Mouse (Mus musculus) left cerebral cortex, postnatal 10 days (tissue): Measurements from ENCODE around the gene Plac1. TPM values are rescaled to one million over a fixed set of nuclear protein-coding genes. Genes with fewer than 3 reads are reported as not detected.

ENCODE experiments used
- DNase-seq, 2 experiments: peaks; one replicate each; pipeline ENCODE4 v3.0.0; 2021 to 2022; ENCODE audit warnings: low spot score in 2 of 2, mixed read lengths in 1 of 2; ENCODE audit errors: extremely low spot score in 1 of 2
- intact Hi-C: fragments of 180-260 bp; cut with DNase I; formaldehyde crosslinking; loops from one replicate; pipeline ENCODE4 v1.15.1; 2025
- total RNA-seq, 2 experiments: library from RNA; stranded (reverse); gene quantifications; 2 replicates each; pipeline ENCODE4 v1.2.3; 2021

Plac1 gene
- total RNA-seq, 2 experiments from 2014 or later: not detected

DNA sequence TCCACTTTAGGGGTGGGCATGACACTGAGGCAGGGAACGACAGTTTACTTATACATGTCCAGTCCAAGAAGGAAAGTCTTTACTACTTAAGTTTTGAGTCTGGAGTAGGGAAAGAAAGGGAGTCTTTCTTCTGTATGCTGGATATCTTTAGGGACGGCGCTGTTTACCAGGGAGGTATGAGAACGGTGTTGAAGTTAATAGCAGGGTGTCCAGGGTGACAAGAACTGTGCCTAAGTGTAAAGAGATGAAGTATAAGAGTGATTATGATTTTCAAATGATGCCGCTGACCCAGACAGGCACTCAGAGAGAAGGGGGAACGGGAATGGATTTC is 182.2 kb downstream of the Plac1 start:
- DNase-seq: no peak
- intact Hi-C loops: loop anchor here (10.0 kb wide), 1 partner anchor 177 kb away; no protein-coding TSS in a partner anchor

GRCm38 (mm10) chrX:53057054-53057759 is 182.7 kb downstream of the Plac1 start:
- intact Hi-C loops: loop anchor here (10.0 kb wide), 1 partner anchor 178 kb away; no protein-coding TSS in a partner anchor
- peak; percentile 46 to 94 for DNase-seq

DNA sequence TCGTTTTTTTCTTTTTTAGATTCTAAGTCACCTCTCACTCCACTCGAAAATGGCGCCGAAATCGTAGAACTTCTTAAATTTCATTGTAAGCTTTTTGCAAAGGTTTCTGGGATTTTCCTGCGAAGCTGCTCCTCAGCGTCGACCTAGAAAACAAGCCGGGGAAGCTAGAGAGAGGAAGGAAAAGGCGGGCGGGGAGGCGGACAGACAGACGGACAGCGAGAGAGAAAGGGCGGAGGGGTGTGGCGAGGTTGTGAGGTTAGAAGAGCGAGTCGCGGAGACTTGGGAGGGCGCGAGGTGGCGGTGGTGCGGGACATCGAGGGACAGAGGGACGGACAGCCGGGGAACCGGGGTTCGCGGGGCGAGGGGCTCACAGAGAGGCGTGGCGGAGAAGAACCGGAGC is 183.3 kb downstream of the Plac1 start:
- intact Hi-C loops: loop anchor here (10.0 kb wide), 1 partner anchor 178 kb away; no protein-coding TSS in a partner anchor
- peak in 1 of 2 experiments; percentile 50 for DNase-seq

DNA sequence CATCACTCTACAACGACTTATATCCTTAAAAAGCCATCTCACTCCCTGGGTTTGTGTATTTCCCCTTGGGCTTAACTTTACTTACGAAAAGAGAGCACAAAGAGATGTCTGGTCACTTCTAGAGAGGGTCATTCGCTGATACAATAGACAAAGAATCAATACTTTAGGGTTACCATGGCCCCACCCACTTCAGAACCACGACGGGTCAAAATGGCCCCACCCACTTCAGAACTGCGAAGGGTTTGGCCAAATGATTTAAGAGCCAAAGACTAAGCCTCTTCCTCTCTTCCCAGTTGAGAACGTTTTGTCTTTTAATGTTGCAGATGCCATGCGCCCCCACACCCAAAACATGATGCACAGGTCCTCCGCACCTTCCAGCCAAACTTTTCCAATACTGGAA is 184.1 kb downstream of the Plac1 start:
- intact Hi-C loops: loop anchor here (10.0 kb wide), 1 partner anchor 179 kb away; no protein-coding TSS in a partner anchor

DNA sequence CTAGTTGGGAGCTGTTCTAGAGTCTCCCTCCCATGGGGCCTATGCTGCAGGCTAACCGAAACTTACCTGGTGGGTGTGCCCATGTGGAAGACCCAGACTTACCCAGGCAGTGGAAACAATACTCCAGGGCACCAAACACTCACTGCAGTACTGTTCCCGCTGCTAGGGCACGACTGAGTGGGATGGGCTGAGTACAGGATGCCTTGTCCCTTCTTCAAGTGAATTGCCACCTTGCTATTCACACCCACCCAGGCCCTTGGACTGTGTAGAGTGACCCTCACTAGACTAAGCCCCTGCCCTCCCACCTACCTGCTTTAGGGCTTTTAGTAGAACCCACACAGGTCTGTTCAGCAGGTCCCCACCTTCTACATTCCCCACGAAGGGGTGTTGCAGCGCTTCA is 186.0 kb downstream of the Plac1 start:
- intact Hi-C loops: loop anchor here (10.0 kb wide), 1 partner anchor 181 kb away; no protein-coding TSS in a partner anchor
- no peak for DNase-seq

More for the DNA sequence above, 184.1 kb downstream of the Plac1 start:
- no peak for DNase-seq

- intact Hi-C loops: loop anchor here (10.0 kb wide), 1 partner anchor 182 kb away; no protein-coding TSS in a partner anchor
- DNase-seq: peak in 1 of 2 experiments; percentile 33
These were observed 187.0 kb downstream of the Plac1 start for GRCm38 (mm10) chrX:53052652-53053500.

DNA sequence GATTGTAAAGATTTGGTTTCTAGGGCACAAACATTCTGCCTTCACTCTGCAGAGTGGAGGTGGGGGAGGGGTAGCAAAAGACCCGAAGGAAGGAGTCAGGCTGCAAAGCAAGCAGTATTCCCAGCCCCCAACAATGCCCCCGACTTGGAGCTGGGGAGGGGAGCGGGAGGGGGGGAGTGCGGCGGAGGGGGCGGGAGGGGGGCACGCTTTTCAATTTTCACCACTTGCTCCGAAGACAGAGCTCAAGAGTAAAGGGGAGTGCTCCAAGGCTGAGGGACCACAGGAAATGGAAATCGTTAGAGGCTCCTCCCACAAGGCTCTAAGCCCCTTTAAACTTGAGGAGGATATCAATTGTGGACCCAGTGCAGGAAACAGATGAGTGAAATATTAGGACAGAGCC is 189.6 kb downstream of the Plac1 start:
- peak in 1 of 2 experiments; percentile 21 for DNase-seq
- intact Hi-C loops: loop anchor here (10.0 kb wide), 1 partner anchor 184 kb away; no protein-coding TSS in a partner anchor

- no peak for DNase-seq
- intact Hi-C loops: no loop called here
These were observed 190.7 kb downstream of the Plac1 start for GRCm38 (mm10) chrX:53049196-53049595.

- intact Hi-C loops: no loop called here
- no peak for DNase-seq
These were observed 193.0 kb downstream of the Plac1 start for GRCm38 (mm10) chrX:53046911-53047310.

GRCm38 (mm10) chrX:53046033-53046432 is 193.9 kb downstream of the Plac1 start:
- intact Hi-C loops: no loop called here
- DNase-seq: no peak

GRCm38 (mm10) chrX:53045187-53045903 is 194.6 kb downstream of the Plac1 start:
- intact Hi-C loops: no loop called here
- DNase-seq: peak in 1 of 2 experiments; percentile 66

GRCm38 (mm10) chrX:53041006-53041405 is 198.9 kb downstream of the Plac1 start:
- intact Hi-C loops: no loop called here
- DNase-seq: no peak

DNA sequence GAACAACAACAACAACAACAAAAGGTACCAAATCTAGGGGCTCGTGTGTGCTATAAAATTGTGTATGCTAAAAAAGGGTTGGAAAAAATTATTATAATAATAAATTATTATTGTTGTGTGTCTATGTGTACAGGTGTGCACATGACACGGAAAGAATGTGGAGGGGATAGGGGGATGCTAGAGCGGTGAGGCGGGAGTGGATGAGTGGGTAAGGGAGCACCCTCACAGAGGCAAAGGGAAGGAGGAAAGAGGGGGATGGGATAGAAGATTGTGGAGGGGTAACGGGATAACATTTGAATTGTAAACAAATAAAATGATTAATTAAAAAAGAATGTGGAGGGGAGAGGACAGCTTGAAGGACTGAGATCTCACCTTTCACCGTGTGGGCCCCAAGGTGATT is 199.8 kb downstream of the Plac1 start:
- DNase-seq: no peak
- intact Hi-C loops: no loop called here

DNA sequence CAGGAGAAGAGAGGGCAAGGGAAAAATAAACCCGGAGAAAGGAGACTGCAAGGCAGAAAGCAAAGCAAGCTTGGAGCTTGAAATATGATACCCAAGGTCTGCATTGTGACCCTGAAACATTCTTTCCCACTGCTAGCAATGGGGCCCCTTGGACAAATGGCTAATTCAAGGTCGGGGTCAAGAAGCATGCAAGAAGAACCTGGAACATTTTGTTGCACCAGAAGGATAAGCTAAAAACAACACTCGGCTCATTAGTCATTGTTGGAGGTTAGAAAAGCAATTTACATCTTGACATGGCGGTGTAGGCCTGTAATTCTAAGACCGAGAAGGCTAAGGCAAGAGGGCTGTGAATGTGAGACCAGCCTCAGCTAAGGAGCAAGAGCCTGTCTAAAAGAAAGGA is 200.3 kb downstream of the Plac1 start:
- intact Hi-C loops: no loop called here
- DNase-seq: no peak

DNA sequence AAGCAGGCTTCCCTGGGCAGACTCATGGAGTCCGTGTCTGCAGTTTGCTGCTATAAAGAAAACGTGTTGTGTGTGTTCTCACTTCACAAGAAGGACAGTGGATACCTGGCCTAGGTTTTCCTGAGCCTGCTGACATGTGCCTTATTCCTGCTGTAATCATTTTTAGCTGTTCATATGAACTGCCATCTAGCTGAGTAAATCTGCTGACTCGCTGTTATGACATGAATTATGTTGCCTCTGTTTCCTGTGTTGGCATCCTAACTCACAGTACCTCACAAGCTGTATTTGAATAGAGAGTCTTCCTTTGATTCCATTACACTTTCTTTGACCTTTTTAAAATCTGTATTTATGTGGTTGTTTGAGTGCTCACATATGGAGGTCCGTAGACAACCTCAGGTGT is 201.7 kb downstream of the Plac1 start:
- no peak for DNase-seq
- intact Hi-C loops: no loop called here

DNA sequence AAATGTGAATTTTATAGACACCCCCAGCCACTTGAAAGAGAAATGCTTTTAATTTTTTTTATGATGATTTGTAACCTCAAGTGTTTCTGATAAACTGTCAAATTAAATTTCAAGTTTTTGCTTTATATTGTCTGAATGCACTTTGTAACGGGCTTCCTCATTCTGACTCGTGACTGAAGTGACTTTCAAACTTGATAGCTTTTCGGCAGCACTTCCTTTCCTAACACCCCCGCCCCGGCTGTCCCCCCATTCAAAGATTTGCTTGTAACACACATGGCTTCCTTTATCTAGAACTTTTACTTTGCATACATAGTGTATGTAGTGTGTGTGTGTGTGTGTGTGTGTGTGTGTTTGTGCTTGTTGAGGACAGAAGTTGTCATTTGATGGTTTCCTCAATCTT is 210.4 kb downstream of the Plac1 start:
- DNase-seq: no peak
- intact Hi-C loops: loop anchor here (10.0 kb wide), 1 partner anchor 205 kb away; no protein-coding TSS in a partner anchor

DNA sequence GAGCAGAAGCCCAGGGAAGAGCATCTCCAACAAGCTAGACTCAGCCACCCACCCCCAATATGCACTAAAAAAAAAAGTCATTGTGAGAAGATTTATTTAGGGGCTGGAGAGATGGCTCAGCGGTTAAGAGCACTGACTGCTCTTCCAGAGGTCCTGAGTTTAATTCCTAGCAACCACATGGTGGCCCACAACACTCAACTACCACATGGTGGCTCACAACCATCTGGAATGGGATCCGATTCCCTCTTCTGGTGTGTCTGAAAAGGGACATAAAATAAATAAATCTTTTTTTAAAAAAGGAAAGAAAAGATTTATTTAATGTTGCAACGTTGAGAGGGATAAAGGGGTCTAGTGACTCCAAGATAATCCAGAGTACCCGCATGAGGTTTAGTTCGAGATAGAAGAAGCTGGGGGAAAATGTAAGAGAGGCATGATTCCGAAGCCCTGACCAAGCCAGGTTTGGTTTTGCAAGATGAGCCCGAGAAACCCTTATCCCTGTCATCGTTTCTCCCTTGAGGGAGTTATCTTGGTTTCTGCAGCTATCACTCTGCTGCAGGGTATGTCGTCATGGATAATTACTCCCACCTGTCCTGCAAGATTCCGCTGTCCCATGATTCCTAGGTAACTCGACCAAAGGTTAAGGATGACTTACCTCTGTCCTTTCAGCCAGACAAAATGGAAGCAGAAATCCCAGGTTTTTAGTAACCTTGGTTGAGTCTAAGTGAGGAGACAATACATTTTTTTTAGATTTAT is 214.3 kb downstream of the Plac1 start:
- no peak for DNase-seq
- intact Hi-C loops: loop anchor here (10.0 kb wide), 1 partner anchor 209 kb away; no protein-coding TSS in a partner anchor

GRCm38 (mm10) chrX:53024268-53024667 is 215.6 kb downstream of the Plac1 start:
- DNase-seq: peak in 1 of 2 experiments; percentile 19
- intact Hi-C loops: loop anchor here (10.0 kb wide), 1 partner anchor 211 kb away; no protein-coding TSS in a partner anchor
